Mouse (Mus musculus) heart, adult 9 months (tissue): ENCODE measurements around the gene Bean1.

Experiments used
- DNase-seq, 2 experiments: peaks; one replicate each; pipeline ENCODE4 v3.0.0; 2022; ENCODE audit warnings: low spot score in 2 of 2

The Bean1 gene

DNA sequence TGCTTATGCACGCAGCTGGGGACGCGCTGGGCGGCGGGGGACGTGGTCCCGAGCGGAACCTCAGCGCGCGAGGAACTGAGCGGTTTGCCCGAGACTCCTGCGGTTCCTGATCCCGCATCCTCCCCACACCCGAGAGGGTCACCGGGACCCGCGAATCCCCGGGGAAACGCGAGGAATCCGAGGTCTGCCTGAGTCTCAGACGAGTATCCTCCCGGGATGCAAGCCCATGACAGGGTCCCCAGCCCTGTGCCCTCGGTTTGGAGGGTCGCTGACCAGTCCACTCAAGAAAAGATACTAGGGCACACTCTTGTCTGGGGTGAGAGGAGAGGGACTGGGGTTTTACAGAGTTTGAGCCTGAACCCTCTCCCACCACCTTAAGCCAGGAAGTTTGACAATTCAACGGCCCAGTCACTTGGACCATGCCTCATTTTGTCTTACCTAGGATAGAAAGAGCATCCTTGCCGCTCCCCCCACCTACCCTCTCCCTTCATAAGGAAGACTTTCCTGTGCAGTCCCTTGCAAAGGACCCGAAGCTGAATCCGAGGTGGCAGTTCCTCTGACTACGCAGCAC lies 893 bp downstream of the Bean1 start:
- no peak for DNase-seq

DNA sequence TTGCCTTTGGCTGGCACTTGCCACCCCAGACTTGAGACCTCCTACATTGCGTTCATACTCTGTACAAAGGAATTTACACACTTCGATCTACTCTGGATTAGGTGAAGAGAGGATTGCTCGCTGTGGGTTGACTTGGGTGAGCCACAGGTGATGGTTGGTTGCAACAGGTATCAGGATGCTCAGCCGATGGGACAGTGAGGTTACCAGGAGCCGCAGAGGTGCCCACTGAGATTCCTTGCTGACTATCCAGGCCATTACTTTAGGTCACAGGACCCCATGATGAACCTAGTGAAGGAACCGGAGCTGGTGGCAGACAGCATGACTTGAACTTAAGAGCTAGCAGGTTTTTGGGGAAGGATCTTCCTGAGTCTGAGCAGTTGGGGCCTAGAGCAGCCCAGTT lies 2.2 kb downstream of the Bean1 start:
- no peak for DNase-seq

DNA sequence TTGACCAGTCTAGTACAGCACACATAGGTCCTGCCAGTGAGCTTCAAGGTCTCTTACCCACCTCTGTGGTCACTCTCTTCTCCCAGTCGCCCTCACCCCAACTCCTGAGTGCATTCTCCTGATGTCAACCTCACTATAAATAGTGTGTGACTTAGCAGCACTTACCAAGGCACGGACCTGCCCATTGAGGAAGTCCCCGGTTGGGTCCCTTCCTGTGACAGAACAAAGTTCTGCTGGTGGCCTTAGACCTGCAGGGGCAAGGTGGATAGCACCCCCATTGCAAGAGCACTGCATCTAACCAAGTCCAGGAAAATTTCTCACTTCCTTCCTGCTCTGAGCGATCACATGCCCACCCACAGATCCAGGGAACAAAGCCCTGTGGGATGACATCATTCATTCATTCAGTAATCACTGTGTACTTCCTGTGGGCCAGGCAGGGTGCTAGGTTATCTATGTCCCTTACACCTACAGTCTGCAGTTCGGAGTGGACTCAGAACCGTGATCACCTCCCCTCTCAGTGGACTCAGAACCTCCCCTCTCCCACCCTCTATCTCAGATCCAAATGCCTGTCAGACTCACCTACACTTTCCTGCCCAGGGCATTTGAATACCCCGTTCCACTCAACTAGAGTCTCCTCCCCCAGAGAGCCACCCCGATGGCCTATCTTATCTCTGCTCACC lies 5.7 kb downstream of the Bean1 start:
- DNase-seq, result peak; percentile 14 to 46

DNA sequence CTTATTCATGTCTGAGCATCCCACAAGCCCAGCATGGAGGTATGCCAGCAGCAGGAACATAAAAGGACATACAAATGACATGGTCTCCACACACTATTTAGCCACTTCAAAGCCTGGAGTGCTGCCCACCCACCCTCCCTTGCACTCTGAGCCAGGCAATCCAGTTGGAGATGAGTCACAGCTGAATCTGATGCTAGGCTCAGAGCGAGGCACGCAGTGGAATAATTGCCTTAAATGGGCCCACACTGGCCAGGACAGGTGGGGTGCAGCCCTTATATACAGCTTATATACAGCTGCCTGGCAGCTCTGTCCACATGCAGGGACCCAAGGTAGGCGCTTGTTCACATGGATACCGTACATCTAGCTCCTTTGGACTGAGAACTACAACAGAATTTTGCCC lies 6.8 kb downstream of the Bean1 start:
- no peak for DNase-seq

DNA sequence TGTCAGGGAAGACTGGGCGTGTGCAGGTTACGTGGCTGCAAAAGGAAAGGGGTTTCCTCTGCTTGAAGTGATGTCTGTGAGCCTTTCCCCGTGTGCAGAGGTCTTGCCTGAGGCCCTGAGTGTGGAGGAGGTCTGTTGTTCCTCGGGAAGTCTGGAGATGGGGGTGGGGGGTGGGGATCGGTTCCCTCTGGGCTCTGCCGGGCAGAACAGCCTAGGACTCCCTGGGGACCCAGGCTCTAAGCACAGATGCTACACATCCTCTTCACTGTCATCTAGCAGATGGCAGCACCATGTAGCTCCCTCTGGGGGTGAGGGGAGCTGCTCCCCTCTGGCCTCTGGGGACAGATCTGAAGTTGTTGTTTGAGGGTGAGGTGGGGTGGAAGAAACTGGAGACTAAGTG lies 14.7 kb downstream of the Bean1 start:
- no peak for DNase-seq

DNA sequence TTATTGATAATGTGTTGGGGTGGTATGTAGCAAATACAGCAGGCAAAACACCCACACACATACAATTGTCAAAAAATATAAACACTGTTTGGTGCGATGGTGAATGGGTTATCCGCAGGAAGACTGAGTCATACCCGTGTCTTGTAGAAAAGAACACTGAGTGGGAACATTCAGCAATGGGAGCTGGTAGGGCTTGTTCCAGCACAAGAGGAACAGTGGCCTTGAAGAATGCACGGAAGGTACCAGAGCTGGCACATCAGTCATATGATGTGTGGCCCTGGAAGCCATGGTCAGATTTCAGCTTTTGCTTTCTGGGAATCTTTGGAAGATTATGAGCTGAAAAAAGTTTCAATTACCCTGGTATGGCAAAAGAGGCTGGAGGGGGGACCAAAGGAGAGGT lies 16.6 kb downstream of the Bean1 start:
- no peak for DNase-seq

DNA sequence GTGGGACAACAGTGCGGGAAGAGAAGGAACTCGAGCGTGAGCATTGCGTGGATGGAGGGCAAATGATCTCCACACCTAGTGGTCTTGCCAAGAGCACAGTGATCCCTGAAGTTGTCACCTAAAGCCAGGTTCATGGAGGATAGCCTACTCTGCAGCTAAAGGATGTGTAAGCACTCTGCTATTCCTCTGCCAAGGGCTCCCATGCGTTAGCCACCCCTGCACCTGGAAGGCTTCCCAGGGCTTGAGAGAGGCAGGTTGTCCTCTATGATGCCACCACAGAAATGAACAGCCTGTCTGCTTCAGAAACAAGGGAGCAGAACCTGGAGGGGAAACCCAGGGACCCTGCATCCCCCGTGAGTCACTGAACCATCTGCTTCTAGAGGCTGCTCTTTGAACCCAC lies 17.4 kb downstream of the Bean1 start:
- no peak for DNase-seq

DNA sequence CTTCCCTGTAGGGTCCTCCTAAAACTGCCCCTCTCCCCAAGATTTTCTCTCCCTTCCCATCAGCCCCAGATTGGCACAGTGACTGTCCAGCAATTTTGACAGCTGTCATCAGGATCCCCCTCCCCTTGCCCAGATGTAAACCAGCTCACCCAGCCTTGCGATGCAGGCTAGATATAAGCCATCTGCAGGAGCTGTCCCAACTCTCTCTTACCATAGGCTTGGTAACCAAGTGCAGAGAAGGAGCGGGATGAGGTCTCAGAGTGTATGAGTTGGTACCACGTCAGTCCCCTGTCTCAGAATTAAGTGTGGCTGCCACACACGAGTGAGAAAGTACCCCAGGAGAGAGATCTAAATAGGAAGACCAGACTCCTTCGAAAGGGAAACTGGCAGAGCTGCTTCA lies 18.2 kb downstream of the Bean1 start:
- no peak for DNase-seq

DNA sequence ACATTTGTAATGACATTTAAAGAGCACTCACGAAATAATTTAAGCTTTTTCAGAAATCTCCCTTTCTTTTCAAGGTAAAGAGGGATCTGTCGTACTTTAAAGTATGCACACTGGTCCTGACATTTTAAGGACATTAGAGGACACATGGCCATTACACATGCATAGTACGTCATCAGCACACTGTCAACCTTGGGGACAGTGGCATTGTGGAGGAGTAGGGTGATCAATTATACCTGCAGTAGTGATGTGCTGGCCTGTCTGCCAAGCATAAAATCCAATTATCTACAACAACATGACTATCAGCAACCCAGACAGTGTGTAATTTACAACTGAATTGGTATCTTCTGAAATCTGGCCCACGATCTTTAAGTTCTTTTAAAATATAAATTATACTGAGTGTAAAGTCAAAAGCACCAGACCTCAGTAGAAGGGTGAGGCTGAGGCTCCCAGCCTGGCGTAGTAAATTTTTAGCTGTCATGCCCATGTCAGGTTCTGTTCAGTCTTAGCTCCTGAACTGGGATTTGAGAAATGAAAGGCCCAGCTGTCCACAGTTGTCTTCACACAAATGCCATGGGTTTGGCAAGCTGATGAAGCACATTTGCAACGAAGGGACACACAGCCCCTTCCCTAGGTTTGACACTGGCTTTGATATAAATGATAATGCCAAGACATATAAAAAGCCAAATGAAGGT lies 20.7 kb downstream of the Bean1 start:
- DNase-seq, result no peak

DNA sequence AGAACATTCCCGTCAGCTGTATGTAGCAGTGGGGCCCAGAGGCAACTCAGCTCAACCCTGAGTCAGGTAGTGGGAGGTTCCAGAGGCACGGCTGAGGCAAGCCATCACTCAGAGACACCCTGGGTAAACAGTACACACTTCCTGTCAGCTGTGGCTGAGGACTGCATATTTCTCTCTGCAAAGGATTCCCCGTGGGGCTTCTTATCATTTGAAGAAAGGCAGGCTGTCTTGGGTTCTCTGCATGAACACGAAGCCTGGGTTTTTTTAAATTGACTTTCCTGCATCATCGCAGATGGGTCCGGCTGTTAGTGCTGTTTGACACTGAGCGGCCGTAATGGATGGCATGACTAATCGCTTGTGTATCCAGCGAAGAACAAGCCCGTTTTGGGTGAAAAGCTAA lies 21.3 kb downstream of the Bean1 start:
- DNase-seq, result peak; percentile 67 to 84

DNA sequence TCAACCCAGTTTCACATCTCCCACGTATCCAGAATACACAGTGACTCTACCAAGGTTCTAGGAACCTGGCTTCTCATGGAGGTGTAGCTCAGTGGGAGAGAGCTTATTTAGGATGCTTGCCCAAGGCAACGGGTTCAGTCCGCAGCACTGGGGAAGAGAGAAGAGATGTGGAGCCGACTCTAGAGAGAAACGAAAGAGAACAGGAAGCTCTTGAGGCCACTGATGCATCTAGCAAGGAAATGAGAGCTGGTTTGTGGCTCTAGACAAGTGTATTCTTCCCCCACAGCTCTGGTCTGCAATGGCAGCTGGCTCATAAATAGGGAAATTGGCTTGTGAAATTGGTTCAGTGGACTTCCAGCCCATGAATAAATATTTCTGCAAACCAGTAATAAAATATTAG lies 29.6 kb downstream of the Bean1 start:
- DNase-seq, result no peak

DNA sequence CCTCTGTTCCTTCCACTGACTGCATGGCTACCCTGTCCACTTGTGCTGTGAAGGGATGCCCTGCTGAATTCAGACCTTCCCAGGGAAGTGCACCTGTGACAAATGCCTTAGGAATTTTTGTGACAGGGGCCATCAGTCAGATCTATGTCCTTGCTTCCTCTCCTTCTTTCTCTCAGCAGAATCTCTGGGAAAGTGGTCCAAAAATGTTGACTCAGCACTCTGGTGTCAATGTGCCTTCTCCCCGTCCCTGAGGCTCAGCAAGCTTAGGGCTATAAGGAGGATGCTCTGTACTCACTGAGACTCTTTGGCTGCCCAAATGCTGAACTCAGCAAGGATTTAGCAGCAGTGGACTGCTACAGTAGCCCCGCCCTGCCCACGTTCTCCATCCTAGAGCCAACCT lies 31.4 kb downstream of the Bean1 start:
- no peak for DNase-seq

DNA sequence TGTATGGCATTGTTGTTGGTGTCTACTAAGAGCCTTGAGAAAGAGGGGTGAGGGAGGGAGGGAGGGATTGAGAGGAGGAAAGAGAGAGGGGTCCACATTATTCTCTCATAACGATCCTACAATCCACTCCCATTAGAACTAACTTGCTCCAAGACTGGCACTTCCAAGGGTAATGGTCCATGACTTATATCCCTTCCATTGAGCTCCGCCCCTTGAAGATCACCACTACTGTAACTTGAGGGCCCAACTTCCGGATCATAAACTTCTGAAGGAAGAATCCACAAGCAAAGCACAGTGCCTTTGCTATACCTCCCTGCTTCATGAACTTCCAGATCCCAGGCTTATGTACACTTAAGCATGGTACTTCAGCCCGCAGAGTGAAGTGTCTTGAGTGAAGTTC lies 32.1 kb downstream of the Bean1 start:
- no peak for DNase-seq

DNA sequence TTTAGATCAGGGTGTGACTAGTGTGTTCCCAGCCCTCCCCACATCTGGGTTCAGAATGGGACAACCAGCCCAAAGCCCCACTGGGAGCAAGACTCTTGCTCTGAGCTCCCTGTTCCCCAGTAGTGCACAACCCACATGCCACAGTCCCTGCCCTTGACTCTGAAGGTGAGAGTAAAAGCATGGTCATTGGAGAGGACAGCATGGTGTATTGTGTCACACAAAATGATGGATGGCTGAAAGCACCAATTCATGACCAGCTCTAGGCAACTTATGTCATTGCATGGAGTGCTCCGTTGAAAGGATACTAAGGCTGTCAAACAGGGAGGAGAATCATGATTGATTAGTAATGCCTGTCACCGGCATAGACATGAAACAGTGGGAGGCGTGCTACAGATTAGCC lies 35.0 kb downstream of the Bean1 start:
- no peak for DNase-seq

DNA sequence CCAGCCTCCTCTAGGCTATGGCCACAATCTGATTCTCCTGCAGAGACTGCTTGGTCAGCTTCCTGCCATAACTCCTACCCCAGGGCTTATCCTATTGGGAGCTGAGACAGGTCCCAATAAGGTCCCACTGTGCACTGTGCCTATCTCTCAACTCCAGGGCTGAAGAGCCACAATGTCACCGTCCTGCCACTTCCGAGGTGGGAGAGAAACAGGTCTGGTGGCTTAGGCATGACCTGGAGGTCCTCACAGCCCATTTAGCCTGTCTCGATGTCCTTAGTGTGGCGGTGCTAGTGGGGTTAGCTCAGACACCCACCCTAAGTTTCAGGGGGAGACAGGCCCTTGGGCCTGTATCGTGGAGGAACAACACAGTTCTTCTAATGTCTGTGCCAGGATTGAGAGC lies 47.4 kb downstream of the Bean1 start:
- no peak for DNase-seq

DNA sequence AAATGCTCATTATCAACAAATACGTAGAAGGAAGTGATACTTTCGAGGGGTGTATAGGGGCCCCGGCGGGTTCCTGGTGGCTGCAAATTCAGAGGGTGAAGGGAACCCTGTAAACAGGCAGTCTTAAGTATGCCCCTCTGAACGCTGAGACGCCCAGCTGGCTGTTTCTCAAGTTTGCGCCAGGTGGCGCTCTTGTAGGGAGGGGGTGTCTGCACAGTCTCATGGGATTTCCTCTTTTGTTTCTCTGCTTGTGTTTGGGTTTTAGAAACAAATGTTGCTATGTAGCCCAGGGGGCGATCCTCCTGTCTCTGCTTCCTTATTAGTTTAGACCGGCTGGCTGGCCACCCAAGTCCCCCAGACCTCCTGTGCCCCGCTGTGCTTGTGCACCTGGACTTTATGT lies 48.8 kb downstream of the Bean1 start:
- peak; percentile 12 to 32 for DNase-seq

DNA sequence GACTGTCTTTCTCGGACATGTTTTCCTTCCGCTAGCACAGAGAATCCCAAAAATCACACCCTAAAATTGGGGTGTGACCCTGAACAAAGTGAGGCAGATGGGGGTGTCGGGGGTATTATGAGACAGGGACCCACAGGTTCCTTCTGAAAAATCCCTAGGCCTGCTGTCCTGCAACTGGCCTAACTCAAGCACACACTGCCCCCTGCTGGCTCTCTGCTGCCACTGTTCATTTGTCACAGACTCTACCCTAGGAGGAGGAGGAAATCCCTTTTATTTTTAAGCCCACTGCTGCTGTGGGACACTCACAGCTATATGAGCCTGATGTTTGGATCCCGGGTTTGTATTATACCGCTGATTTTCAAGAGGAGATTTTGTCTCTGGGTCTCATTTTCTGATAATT lies 49.6 kb downstream of the Bean1 start:
- DNase-seq, result peak; percentile 50 to 59

DNA sequence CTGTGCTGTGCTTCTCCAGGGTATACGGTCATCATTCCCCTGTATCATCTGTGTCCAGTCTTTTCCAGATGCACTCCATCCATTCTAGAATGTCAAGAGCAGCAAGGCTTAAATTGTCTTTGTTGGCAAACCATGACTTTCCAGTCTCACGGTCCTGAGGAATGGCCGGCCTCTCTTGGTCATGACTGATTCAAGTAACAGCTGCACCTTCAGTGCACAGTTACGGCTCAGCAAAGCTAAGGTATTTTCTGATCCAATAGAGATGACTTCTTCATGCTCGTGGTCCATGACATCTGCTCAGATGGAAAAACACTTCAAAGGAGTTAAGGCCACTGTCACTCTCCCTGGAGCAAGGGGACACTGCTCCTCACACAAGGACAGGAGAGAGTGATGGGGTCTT lies 56.8 kb downstream of the Bean1 start:
- DNase-seq, result no peak

DNA sequence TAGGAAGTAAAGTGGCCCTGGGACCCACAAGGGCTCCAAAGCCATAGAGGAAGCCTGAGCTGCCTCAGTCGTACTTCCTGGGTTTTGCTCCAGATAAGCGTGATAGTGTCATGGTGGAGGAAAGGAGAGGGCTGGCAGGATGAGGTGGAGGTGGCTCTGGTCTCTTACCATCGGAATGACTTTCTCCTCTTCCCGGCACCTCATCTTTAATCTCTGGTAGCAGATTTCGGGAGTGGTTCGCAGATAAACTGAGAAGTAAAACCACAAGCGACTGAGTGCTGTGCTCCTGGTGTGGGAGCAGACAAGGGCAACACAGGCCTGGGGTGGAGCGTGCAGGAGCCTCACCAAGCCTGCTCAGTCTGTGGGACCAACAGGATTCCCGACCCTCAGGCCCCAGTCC lies 60.1 kb downstream of the Bean1 start:
- no peak for DNase-seq

DNA sequence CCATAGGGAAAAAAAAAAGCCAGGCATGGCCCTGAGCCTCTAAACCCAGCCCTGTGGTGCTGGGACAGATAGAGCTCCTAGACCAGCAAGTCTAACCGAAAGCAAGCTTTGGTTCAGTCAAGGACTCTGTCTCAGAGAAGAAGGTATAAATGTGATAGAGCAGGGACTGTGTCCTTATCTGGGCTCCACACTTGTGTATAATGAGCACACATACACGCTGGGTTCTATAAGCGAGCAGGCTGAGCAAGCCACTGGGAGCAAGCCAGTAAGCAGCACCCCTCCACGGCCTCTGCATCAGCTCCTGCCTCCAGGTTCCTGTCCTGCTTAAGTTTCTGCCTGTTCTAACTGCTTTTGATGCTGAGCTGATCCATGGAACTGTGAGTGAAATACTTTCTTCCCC lies 61.8 kb downstream of the Bean1 start:
- DNase-seq, result no peak

DNA sequence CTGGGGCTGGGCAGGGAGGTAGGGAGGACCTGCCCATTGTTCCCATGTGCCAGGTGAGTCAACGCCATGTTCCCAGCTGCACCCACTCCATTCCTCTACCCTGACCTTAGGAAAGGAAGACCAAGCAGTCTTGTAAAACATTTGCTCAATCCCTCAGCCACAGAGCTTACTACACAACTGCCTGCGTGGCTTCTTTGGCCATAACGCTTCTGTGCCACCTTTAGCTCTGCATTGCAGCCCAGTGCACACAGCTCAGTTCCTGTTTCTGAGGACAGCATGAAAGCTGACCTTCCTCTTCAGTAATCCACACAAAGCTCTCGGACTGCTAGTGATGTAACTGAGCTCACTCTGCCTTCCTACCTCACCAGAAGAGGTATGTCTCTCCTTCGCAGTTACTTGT lies 62.7 kb downstream of the Bean1 start:
- no peak for DNase-seq

DNA sequence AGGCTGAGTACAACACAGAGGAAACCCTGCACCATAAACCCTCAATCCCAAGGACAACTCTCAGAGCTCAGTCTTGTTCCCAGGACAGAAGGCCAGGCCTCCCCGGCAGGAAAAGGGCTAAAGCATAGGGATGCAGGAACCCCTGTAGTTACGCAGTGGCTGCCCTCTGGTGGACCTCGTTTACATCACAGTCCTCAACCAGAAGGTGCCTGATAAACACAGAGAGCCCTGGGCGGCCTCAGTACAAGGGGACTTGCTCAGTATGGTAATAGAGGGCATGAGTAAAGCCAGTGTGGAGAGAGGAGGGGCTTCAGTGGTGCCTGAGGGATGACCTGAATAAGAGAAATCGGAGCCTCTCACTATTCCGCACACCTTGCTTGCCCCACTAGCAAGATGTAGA lies 64.3 kb downstream of the Bean1 start:
- no peak for DNase-seq

DNA sequence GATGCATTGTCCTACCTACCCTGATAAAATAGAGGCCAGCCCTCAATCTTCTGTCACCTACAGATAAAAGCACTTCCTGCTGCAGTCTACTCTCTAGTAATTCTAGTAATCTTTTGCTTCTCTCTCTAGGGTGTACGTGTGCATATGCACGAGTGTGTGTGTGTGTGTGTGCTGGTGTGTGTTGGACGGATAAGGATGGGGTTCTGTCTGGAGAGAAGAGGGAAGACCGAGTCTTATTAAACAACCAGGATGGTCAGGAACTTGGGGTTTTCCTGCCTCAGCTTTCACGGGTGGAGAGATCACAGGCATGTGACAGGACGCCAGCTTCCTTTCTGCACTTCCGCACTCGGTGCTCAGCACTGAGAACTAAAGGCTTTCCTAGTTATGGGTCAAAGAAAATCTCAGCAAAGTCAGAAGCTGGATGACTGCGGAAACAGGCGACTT lies 69.2 kb downstream of the Bean1 start:
- DNase-seq, result peak in 1 of 2 experiments; percentile 24
